Mouse (Mus musculus): ENCODE results near the gene Slc22a8. TPM values are rescaled to one million over a fixed set of nuclear protein-coding genes. Genes with fewer than 3 reads are reported as not detected.

Slc22a8 gene
- not detected for total RNA-seq (2021)
- long read RNA-seq, experiment 1 = 0 reads
- long read RNA-seq, experiment 2 = 0 reads

DNA sequence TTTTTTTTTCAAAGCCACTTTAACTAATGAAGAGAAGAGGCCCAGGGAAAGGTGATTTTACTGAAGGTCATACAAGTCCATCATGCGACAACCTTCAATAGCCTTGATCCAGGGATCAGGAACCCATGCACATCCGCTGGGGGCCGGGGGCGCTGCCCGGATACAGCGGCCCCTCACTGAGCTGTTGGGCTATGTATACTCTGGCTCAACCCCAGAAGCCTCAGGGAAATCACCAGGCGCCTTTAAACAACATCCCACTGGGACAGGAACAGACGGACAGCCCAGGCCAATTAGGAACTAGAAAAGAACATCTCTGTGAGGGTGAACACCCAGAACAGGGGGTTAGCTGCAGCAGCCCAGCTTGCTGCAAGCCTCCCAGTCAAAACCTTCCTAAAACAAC lies at the start of gene Slc22a8:
Gene Slc22a8 (plus strand): TSS at position 301 of the 400 bp plus-strand sequence.
- DNase-seq (ENCODE audit: low spot score in 2 of 2) = no peak

DNA sequence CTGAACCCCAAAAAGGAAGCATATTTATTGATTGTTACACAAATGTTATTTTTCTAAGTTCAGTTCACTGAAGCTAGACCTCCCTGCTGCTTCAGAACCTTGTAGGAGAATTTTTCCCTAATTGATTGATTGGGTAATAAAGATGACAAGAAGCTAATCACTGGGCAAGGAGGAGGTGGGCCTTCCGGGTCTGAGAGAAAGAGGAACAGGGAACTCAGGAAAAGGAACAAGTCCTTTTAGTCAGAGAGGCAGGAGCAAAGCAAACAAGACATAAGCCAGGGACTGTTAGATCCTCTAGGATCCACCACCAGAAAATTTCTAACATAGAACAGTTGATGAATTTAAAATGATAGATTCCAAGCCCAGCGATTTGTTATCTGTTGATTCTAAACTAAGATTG lies 32.2 kb upstream of the Slc22a8 start:
- no peak for DNase-seq (ENCODE audit: low spot score in 2 of 2)

DNA sequence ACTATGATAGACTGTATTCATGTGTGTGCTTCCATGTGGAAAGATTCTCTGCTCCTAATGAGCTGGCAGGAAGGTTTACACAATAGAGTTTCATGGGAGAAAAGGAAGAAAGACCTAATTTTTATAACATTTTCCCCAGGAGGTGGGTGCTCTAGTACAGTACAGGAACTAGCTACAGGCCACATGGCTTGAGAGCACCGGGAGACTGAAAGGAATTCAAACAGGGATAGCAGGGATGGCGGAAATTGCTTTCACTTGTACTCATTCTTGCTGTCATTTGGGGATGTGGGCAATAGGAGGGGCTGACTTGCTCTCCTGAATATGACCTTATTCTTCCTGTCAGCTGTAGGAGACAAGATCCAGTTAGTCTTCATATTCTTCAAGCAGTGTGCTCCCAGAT lies 27.0 kb upstream of the Slc22a8 start:
- no peak for DNase-seq (ENCODE audit: low spot score in 2 of 2)

DNA sequence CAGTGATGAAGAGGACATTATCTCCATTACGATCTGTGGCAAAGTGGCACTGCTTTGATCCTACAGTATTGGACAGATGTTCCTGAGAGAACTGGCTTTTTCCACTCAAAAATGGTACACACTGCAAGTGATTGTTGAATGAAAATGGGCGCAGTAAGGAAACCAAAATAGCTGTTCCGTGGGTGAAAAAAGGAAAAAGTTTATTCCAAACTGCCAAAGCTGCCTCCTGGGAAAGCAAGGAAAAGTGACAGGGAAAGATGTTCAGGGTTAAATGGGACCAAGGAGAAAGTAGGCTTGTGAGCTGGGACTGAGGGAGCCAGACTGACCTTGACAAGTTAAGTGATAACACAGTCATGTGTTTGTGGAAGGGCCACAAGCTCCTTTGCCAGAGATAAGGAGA lies 26.6 kb upstream of the Slc22a8 start:
- DNase-seq (ENCODE audit: low spot score in 2 of 2) = no peak

DNA sequence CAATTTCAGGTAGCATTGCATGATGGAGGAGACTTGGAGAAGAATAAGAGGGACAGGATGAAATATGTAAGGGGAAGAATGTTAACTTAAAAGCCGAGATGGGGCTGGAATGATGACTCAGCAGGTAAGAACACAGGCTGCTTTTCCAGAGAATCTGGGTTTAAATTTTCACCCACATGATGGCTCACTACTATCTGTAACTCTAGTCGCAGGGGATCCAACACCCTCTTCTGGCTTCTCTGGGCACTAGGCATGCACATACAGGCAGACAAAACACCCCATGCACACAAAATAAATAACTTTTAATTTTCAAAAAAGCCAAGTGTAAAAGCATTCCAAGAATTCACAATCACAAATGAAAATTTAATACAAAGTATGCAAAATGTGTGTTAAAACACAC lies 25.8 kb upstream of the Slc22a8 start:
- no peak for DNase-seq (ENCODE audit: low spot score in 2 of 2)

DNA sequence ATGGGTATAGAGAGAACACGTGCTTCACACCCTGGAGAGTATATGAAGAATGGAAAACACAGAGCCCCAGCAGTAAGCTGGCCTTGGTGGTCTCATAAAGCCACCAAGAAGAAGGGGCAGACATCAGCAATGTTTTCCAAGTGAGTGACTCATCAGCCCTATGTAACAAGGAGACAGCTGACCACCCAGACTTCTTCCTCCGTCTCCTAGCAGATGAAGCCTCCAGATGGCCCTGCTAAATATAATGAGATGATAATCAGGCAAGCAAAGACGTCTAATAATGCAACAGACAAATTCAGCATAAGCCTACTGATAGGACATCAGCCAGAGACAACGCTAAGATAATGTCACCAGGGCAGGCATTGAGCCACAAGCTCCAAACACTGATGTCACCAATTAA lies 25.1 kb upstream of the Slc22a8 start:
- no peak for DNase-seq (ENCODE audit: low spot score in 2 of 2)

DNA sequence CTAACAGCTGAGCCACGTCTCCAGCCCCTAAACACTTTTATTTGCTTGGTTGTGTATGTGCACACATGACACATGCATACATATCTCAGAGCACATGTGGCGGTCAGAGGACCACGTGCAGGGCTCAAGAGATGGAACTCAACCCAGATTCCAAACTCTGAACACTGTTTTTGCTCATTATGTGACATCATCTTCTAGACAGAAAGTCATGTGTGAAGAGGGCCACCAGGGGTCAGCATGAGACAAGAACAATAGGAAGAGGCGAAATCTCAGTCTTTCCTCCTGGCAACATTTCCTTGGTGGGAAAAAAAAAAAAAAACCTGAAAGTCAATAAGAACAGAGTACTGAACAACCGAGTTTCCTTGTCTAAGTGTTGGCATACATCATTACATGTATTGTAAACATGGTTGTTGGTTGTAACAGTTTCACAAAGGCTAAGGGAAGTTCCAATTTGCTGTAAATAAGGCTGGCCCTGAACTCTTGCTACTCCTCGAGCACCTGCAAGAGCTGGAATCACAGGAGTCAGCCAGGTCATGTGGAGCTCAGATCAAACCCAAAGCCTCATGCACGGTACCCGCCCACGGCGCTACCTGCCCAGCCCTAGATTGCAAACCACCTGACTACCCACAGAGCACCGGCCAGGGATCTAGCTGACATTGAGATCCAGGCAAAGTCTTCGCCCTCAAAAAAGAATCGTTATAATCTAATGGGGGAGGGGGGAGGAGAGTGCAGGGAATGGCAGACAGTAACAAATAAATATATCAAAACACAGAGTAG lies 23.8 kb upstream of the Slc22a8 start:
- peak in 1 of 2 experiments; percentile 42 for DNase-seq (ENCODE audit: low spot score in 2 of 2)

DNA sequence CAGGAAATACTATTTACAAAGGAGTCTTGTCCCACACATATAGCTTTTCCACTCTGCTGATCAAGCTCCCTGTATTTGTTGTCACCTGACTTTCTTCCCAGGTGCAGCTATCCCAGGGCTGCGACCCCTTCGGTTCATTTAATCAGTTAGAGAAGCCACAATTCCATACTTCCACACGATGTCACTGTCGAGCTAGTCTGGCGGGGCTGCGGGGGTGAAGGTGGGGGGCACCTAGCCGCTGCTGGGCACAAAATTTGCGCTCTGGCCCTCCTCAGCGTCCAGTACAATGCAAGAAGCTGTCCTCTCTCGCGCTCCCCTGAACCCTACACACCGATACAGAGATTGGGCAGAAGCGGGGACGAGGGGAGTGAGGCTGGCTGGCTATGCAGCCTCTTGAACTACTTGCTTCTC lies 21.6 kb upstream of the Slc22a8 start:
- DNase-seq (ENCODE audit: low spot score in 2 of 2) = no peak

DNA sequence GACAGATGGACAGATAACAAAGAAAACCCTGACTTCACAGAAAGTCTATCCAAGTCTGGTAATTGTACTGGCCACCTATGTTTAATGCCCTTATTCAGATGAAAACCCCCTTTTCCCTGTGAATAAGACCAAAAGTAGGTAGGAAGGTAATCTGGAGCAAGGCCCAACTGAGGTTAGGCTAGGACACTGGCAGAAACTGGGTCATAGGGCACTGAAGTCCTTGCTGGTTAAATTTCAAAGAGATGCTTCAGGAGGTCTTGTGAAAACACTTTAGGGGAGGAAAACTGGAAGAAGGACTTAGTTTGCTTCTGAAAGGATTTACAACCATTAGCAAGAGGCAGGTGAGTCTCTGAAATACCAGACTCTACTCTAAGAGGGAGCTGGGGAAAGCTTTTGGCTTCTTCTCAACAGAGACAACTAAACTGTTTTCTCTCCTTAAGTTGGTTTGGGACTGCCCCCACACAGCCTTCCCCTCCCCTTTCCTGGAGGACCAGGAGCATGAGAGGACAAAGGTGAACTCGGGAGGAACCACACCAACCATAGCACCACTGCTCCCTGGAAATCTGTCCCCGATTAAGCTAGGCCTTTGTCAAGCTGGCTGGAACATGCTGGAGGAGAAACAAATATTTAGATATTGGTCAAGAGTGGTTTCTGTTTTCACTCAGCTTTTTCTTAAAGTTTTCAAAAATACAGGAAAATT lies 20.6 kb upstream of the Slc22a8 start:
- no peak for DNase-seq (ENCODE audit: low spot score in 2 of 2)

DNA sequence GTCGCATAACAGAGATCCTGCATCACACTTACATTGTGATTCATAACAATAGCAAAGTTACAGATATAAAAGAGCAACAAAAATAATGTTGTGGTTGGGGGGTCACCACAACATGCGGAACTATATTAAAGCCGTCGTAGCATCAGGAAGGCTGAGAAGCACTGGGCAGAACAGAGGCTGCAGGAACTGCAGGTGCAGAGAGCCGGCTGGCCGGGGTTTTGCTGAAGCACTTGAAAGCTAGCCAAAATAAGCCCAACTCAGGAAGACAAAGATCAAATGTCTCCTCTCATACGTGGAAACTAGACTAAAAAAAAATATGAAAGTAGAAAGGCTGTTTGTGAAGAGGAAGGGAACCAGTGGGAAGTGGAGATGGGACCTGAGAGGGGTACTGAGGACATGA lies 19.3 kb upstream of the Slc22a8 start:
- no peak for DNase-seq (ENCODE audit: low spot score in 2 of 2)

DNA sequence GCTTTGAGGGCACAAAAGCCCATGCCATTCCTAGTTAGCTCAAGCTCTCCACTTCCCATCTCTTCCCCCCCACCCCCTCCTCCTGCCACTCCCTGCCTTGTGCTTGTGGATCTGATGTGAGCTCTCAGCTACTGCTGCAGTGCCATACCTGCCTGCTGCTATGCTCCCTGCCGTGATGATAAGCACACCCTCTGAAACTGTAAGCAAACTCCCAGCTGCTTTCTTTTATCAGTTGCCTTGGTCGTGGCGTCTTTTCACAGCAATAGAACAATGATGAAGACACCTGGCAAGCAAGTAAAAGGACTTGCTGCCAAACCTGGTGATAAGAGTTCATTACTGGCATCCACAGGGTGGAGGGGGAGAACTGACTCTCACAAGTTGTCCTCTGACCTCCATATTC lies 18.6 kb upstream of the Slc22a8 start:
- no peak for DNase-seq (ENCODE audit: low spot score in 2 of 2)

DNA sequence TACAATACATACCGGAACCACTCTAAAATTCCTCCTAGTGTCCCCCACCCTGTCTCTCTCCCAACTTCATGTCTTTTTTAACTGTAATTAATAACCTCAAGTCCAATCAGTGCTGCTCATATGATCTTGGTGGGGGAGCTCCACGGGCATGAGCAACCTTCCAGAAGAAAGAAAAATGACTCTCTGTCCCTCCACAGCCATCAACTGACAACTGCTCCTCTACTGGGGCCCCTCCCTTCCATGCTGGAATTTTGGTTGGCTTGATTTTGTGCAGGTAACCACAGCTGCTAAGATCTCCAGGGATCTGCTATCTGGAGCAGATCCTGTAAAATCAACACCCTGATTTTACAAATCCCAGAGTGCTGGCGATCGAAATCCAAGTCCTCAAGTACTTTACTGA lies 13.6 kb upstream of the Slc22a8 start:
- no peak for DNase-seq (ENCODE audit: low spot score in 2 of 2)

DNA sequence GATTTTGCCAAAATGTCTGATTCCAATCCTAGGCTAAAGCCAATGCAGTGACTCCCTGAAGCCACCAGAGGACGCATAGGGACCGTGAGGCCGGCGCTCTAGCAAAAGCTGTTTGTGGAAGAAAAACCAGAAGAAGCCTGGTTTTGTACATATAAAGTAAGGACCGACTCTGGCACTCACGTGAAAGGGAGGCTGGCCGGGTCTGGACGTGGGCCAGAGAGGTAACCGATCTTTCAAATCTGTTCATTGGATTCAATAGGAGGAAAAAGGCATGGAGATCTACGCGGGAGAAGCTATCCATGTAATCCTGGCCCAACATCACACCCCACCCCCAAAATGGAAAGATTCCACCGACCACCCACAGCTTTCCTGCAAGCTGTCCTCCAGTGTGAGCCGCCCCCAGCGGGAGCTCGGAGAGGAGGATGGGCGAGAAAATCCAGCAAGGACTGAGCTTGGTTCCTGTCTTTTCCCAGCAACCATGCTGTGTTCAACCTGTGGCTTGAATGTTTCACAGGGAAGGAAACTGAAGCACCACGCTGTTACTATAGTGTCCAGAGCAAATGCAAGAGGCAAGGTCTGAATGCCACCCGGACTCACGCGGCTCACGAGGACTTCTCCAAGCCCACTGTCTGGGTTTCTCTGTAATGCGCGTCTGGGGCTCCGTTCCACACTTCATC lies 12.6 kb upstream of the Slc22a8 start:
- peak; percentile 18 to 33 for DNase-seq (ENCODE audit: low spot score in 2 of 2)

DNA sequence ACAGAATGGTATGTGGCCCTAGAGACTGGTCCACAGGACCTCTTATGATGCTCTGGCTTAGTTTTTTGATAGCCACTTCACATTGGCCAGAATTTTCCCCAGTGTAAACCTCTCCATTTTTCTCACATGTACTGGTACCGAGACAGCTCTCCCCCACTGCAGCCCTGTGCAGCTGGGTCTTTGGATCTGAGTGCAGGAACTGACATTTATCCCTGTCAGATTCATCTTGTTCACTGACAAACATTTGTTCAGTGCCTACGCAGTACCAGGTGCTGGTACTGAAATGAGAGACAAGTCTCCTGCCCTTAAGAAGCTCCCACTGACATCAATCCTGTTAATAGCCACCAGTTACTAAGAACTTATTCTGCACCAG lies 12.1 kb upstream of the Slc22a8 start:
- DNase-seq (ENCODE audit: low spot score in 2 of 2) = no peak

DNA sequence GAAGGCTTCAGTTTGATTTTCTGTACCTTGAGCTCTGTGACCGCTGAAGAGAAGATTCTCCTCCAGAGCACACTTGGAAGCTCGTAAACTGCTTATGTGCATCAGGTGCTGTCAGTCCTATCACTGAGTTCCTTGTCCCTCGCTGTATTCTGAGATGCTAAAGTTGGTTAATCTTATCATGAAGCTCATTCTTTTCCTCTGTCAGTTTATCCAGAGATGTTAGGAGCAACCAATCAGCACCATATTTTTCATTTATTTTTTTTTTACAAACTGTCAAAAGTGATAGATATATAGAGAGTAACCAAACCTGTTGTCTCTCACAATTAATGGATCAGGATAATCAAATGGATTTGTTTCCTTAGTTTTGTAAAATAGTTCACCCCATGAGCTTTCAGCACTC lies 5.8 kb upstream of the Slc22a8 start:
- no peak for DNase-seq (ENCODE audit: low spot score in 2 of 2)

DNA sequence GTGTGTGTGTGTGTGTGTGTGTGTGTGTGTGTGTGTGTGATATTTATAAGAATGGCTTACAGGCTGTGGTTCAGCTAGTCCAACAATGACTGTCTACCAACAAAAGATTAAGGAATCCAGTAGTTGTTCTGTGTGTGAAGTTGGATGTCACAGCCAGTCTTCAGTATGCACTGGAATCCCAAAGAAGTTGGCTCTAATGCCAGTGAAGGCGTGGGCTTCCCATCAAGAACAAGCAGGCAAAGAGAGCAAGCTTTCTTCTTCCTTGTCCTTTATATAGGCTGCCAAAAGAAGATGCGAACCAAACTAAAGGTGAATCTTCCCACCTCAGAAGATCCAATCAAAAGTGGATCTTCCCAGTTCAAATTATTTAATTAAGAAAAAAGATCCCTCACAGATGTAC lies 5.2 kb upstream of the Slc22a8 start:
- DNase-seq (ENCODE audit: low spot score in 2 of 2) = no peak

DNA sequence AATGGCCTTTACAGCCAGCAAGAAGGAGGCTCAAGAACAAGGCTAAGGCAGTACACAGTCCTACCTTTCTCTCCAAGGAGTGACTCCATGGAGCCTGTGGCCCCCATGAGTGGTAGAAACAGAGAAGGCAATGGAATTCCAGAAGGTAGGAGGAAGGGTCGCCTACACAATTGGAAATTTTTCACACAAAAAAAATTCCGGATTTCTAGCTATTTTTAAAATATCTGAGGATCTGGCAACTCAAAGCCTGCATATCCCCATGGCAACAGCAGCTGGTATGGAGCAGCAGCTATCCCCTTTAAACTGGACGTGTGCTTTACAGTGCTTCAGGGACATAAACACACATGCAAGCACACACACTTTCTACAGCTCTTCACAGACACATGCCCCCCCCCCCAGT lies 4.7 kb upstream of the Slc22a8 start:
- DNase-seq (ENCODE audit: low spot score in 2 of 2) = no peak

DNA sequence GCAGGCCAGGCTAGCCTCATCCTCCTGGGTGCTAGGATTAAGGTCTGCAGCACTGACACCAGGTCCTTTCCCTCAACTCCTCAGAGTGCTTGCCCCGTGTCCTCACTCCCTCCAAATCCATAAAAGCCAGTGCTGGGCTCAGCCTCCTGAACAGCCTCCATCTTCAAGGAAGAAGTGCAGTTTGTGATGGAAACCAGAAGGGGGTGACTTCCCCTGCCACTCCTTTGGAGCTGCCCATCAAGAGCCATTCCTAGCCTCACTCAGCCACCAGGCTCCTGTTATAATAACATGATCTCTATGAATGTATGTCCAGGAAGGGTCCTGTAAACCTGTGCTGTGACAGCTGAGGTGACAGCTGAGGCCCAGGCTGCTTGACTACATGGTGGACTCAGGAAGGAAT lies 3.7 kb upstream of the Slc22a8 start:
- no peak for DNase-seq (ENCODE audit: low spot score in 2 of 2)

DNA sequence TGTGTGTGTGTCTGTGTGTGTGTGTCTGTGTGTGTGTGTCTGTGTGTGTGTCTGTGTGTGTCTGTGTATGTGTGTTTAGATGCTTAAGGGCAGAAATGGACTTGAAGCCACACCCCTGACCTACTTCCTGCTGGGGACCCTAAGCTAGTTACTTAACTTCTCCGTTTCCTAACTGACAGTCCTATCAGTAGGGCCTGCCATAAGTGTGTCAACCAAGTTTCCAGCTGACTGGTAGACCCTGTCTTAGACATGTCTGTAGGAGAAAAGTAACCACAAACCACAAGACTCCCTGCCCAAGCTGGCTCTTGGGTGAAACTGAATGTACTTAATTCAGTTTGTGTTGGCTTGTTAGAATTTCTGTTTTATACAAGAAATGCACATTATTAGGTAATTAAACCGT lies 1.1 kb downstream of the Slc22a8 start:
- no peak for DNase-seq (ENCODE audit: low spot score in 2 of 2)

DNA sequence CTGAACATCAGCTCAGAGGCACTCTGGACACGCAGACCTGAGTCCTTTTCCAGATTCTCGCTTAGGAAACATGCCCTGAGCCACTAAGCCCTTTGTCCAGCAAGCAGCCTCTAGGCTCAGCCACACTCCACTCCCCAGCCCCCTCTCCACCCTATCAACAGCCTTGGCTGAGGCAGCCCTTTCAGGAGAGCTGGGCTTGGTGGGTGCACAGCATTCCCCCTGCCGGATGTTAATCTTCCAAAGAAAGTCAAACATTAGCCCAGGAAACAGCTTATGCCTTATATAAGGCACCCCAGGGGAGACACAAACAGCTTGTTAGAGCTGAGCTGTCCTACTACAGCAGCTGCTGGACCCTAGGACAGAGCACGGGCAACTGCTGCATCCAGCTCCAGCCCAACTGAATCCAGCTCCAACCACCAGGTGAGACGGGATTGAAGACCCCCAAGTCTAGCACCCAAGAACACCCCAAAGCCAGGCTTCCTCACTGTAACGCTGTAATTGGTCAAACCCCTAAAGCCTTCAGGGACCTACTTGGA lies 1.9 kb downstream of the Slc22a8 start:
- no peak for DNase-seq (ENCODE audit: low spot score in 2 of 2)

DNA sequence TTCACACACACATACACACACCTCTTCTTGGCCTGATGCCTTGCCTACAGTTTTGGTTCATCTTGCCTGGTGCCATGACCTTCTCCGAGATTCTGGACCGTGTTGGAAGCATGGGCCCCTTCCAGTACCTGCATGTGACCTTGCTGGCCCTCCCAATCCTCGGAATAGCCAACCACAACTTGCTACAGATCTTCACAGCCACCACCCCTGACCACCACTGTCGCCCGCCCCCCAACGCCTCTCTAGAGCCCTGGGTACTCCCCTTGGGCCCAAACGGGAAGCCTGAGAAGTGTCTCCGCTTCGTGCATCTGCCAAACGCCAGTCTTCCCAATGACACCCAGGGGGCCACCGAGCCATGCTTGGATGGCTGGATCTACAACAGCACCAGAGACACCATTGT lies 2.8 kb downstream of the Slc22a8 start:
- no peak for DNase-seq (ENCODE audit: low spot score in 2 of 2)

DNA sequence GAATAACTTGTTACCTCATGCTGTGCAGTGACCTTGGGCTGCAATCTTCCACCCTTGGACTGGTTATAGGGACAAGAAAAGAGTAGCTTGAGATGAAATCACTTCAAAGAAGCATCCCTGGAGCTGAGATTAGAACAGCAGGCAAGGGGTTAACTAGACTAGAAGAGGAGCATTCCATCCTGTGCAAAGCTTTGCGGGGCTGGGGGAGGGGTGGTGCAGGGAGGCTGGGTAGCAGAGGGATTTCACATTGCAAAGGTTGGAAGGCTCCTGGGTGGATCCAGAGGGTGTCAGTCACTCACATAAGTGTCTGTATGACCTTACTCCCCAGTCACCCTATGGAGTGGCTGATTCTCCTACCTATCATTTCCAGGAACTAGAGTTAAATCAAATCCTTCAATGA lies 3.5 kb downstream of the Slc22a8 start:
- DNase-seq (ENCODE audit: low spot score in 2 of 2) = no peak

Measured in gastrocnemius, postnatal 4 days (tissue).